Mouse (Mus musculus) forebrain, embryonic 10.5 days (tissue): ENCODE results near the gene Zfp950. TPM values are rescaled to one million over a fixed set of nuclear protein-coding genes. Genes with fewer than 3 reads are reported as not detected.

Source experiments
- DNase-seq: peaks from one replicate; pipeline ENCODE4 v3.0.0-alpha.2; 2017; ENCODE audit warnings: low spot score; ENCODE audit errors: extremely low spot score
- H3K27ac ChIP-seq: fragments of 300-500 bp; sonication (generic); 2 replicates; pipeline ENCODE4 v1.5.1; 2016; ENCODE audit warnings: mild to moderate bottlenecking
- H3K27me3 ChIP-seq: fragments of 300-500 bp; sonication (generic); 2 replicates; pipeline ENCODE4 v1.6.1; 2016; ENCODE audit warnings: mild to moderate bottlenecking; ENCODE audit not compliant: poor library complexity, severe bottlenecking
- H3K36me3 ChIP-seq: fragments of 300-500 bp; sonication (generic); replicated peaks from 2 replicates; pipeline ENCODE4 v1.6.1; 2016; ENCODE audit warnings: mild to moderate bottlenecking, moderate library complexity
- H3K4me1 ChIP-seq: fragments of 300-500 bp; sonication (generic); 2 replicates; pipeline ENCODE4 v1.6.1; 2016
- H3K4me3 ChIP-seq: fragments of 300-500 bp; sonication (generic); 2 replicates; pipeline ENCODE4 v1.5.1; 2016; ENCODE audit warnings: mild to moderate bottlenecking, moderate library complexity
- H3K9me3 ChIP-seq: fragments of 300-500 bp; sonication (generic); 2 replicates; pipeline ENCODE4 v1.6.1; 2016; ENCODE audit warnings: mild to moderate bottlenecking, moderate library complexity
- WGBS: fragments of 180-500 bp; shearing (Covaris S2); methylation state at CpG from one replicate; pipeline ENCODE4 v1.1.7; 2016; 5-methylcytosine and 5-hydroxymethylcytosine counted together
- polyA plus RNA-seq: library from polyadenylated mRNA; unstranded; fragments of >200 nt; fragmentation: Nextera tagmentation; extraction: Ambion mirVana; gene quantifications from 2 replicates; pipeline ENCODE4 v1.2.1, GENCODE M21; 2016

Gene Zfp950
- polyA plus RNA-seq, 1 experiment from 2014 or later = 21.8 TPM

DNA sequence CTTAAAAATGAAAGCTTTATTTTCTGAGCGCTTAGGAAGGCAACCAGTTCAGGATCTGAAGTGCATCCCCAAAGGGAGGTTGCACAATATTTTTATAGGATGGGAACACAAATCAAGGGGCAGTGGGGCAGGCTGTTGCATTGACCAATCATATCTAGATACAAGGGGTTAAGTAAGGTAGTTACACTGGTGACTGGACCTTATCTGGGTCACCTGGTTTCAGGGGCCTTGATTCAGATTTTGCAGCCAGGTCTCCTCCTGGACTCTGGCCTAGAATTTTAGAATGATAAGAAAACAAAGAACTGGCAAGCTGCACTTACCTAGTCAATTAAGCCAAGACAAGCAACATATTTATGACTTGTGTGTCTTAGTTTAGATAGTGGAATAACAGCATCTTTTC lies 89.5 kb downstream of the Zfp950 start:
- Histone ChIP-seq H3K9me3 (no peaks in the 10 kb centered on the region), H3K36me3 (no peaks in the 10 kb centered on the region), H3K4me1 (no peaks in the 10 kb centered on the region), H3K4me3 (no peak overlapping the region), H3K27ac (no peak overlapping the region), H3K27me3 (no peaks in the 10 kb centered on the region)
- DNase-seq = no peak
- 96% methylated on average over 1 of the region's 1 CpGs for WGBS

DNA sequence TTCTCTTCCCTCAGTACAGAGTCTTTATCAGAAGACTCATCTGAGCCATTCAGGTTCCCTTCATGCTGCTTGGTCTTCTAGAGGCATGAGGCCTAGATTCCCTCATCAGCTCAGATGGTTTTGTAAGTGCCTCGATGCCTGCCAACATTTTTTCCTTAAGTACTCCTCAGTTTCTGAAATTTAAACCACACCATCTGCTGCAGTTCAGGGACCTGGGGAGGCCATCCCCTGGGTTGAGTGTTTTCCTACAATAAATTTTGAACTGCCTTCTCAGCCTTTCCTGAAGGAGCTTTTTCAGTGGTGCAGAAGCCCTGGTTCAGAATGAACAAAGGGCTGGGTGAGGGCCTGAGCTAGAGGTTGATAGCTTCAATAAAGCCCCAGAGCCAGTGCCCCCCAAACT lies 91.2 kb downstream of the Zfp950 start:
- no peaks in the 10 kb centered on the region for H3K27me3 ChIP-seq
- no peaks in the 10 kb centered on the region for H3K9me3 ChIP-seq
- WGBS = 83% methylated on average over 1 of the region's 1 CpGs
- no peaks in the 10 kb centered on the region for H3K4me1 ChIP-seq
- no peak for DNase-seq
- H3K4me3 ChIP-seq = no peak overlapping the region
- no peak overlapping the region for H3K27ac ChIP-seq
- no peaks in the 10 kb centered on the region for H3K36me3 ChIP-seq

DNA sequence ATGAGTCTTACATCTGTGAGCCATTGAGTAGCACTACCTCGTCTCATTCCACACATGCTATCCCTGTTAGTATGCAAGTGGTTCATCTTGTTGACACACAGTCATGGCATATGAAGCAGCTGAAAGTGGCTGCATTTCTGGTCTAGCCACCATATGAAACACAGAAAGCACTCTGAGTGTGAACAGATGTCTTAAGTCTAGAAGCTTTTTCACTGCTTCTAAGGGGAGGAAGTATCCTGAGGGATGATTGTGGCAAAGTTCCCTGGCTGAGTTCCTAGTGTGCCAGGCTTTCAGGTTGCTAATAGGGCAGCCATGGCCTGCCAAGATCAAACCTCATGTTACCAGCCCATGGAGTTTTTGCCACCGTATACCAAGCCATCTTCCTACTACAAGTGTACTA lies 92.0 kb downstream of the Zfp950 start:
- no peak for DNase-seq
- Histone ChIP-seq H3K4me1 (no peaks in the 10 kb centered on the region), H3K36me3 (no peaks in the 10 kb centered on the region), H3K27ac (no peak overlapping the region), H3K4me3 (no peak overlapping the region), H3K9me3 (no peaks in the 10 kb centered on the region), H3K27me3 (no peaks in the 10 kb centered on the region)
- 89% methylated on average over 2 of the region's 2 CpGs for WGBS

DNA sequence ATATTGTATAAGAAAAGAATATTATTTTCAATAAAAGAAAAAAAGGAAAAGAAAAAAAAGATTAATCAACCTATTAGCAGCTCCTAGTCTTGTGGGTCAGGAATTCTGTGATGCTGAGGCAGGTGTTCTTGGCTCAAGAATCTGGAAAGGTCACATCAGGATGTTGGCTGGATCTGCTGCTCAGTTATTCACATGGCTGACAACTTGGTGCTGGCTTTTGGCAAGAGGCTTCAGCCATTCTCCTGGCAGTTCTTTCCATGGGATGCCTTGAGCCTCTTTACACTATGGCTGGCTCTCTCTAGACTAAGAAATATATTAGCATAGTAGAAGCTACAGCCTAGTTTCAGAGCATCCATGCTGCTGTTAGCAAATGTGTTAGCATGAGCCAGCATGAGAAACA lies 101.5 kb downstream of the Zfp950 start:
- Histone ChIP-seq H3K27ac (no peak overlapping the region), H3K27me3 (no peaks in the 10 kb centered on the region), H3K36me3 (no peaks in the 10 kb centered on the region), H3K9me3 (no peaks in the 10 kb centered on the region), H3K4me1 (no peaks in the 10 kb centered on the region), H3K4me3 (no peak overlapping the region)
- DNase-seq = no peak

DNA sequence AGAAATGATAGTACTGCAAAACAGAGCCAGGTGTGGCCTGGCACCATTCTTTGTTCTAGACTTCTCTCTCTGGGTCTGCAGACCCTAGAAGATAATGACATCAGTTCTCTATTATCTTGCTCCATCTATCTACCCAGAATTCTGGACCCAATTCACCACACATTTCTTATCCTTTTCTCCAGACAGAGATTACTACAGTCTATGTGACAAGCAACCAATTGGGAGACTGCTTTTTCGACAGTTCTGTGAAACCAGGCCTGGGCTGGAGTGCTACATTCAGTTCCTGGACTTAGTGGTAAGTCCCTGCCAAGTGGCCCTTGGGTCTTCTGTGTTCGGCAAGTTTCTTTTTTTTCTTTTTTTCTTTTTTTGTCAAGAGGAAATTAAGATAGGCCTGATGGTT lies 109.1 kb downstream of the Zfp950 start:
- Histone ChIP-seq H3K27ac (no peak overlapping the region), H3K4me1 (no peaks in the 10 kb centered on the region), H3K27me3 (no peaks in the 10 kb centered on the region), H3K9me3 (no peaks in the 10 kb centered on the region), H3K36me3 (no peaks in the 10 kb centered on the region), H3K4me3 (no peak overlapping the region)
- no peak for DNase-seq
- 87% methylated on average over 2 of the region's 2 CpGs for WGBS

DNA sequence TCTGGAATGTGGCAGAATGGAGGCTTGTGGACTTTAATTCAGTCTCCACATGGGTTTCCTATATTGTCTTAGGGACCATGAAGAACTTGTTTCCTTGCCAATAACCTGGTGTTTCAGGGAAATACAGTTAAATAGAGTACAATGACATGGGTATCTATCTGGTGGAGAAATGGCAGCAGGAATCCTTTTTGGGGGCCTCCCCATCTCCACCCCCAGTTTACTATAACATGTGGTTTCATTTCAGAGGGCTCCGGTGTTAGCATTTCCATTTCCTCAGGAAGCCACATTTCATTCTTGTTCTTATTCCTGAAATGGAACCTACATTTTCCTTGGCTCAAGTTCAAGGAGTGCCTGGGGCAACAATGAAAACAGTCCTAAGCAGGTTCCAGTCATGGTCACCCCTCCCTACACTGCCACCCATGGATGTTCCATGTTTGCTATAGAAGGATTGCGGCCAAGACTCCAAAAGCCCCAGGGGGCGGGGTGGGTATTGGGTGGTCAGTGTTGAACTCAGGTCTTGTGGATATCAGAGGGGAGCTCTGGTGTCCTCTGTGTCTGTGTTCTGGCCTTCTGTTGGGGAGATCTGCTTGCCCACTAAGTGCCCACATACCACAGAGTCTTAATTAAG lies 118.6 kb downstream of the Zfp950 start:
- WGBS = 88% methylated on average over 3 of the region's 3 CpGs
- Histone ChIP-seq H3K36me3 (no peaks in the 10 kb centered on the region), H3K4me1 (peaks cover 5% of the 10 kb centered on the region; the same call in 1 of the 2 replicates), H3K27ac (no peak overlapping the region), H3K9me3 (no peaks in the 10 kb centered on the region), H3K27me3 (no peaks in the 10 kb centered on the region), H3K4me3 (no peak overlapping the region)
- DNase-seq = no peak

DNA sequence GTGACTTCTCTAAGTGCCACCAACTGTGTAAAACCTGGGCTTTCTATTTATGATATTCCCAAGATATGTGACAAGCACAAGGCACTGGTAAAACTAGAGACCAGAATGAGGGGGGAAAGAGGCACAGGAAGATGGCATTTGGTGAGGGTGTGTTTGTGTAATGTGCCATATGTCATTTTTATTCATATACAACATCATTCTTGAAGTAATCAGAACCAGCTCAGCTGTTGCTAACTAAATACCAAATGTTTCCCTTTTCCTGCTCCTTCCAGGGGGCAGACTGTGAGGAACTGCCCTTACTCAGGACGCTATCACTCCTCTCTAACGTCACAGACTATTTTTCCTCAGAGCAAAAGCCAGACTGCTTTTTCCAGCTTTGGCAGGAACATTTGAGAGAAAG lies 119.1 kb downstream of the Zfp950 start:
- no peak overlapping the region for H3K4me3 ChIP-seq
- H3K27ac ChIP-seq = no peak overlapping the region
- DNase-seq = no peak
- H3K27me3 ChIP-seq = no peaks in the 10 kb centered on the region
- 78% methylated on average over 2 of the region's 2 CpGs for WGBS
- H3K36me3 ChIP-seq = no peaks in the 10 kb centered on the region
- no peaks in the 10 kb centered on the region for H3K9me3 ChIP-seq
- peaks cover 5% of the 10 kb centered on the region; the same call in 1 of the 2 replicates for H3K4me1 ChIP-seq

DNA sequence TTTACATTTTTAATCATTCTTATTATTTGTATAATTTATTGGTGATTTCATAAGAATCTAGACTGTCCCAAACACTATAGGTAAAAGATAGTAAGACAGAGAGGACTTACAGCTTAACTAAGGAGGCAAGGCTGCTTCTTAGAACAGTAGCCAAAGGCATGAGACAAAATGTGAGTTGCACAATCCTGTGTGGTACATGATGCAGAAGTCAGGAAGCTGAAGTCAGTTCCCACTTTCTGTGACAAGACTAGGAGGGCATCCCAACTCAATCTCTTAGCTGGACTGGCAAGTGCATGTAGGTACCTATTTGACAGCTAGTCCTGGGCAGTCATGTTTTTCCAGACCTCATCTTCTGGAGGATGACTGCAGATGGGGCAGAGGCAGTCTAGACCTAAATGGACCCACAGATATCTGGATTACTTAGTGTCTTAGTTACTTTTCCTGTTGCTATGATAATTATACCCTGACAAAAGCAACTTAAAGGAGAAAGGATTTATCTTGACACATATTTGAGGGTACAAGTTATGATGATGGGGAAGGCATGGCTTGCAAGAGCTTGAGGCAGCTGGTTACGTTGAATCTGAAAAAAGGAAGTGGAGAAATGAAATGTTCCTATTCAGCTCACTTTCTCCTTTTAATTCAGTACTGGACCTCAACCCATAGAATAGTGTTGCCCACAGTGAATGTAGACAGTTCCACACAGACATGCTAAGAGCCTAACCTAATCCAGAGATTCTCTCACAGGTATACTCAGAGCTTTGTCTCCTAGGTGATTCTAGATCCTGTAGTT lies 123.0 kb downstream of the Zfp950 start:
- Histone ChIP-seq H3K36me3 (no peaks in the 10 kb centered on the region), H3K9me3 (no peaks in the 10 kb centered on the region), H3K4me3 (no peak overlapping the region), H3K27me3 (no peaks in the 10 kb centered on the region), H3K27ac (no peak overlapping the region), H3K4me1 (peaks cover 5% of the 10 kb centered on the region; the same call in 1 of the 2 replicates)
- 78% methylated on average over 1 of the region's 1 CpGs for whole genome bisulfite sequencing
- DNase-seq = no peak

DNA sequence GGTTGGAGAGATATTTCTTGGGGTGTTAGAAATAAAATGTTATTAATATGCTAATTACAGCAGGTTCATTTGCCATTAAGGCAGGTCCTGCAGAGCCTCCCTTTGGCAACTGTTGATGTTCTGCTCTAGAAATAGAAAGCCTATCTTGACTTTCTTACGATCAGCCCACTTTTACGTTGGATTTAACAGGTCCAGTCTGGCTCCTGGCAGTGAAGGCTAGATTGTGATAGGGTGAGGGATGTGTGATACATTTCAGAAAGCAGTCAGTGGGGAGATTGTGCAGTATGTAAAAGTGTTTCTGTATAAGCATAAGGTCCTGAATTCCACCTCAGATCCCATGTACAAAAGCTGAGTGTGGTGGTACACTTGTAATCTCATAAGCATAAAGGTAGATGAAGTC lies 131.4 kb downstream of the Zfp950 start:
- Histone ChIP-seq H3K4me3 (no peak overlapping the region), H3K9me3 (no peaks in the 10 kb centered on the region), H3K27me3 (no peaks in the 10 kb centered on the region), H3K4me1 (no peaks in the 10 kb centered on the region), H3K36me3 (no peaks in the 10 kb centered on the region), H3K27ac (no peak overlapping the region)
- WGBS = 94% methylated on average over 2 of the region's 2 CpGs
- no peak for DNase-seq

Other genes with a start within 250 kb of the Zfp950 start
- 0.11 and 0.19 TPM in 2 replicates for gene Gm7102, start 35.5 kb upstream of the Zfp950 start, polyA plus RNA-seq
- gene Gm6020, start 43.0 kb upstream of the Zfp950 start, polyA plus RNA-seq = not detected in 2 replicates
- gene Csf2ra, start 87.6 kb upstream of the Zfp950 start, polyA plus RNA-seq = 13.0 and 15.5 TPM in 2 replicates
- not detected in 2 replicates for gene Gm21060, start 156.2 kb upstream of the Zfp950 start, polyA plus RNA-seq